Mouse (Mus musculus): Measurements from ENCODE around the gene Pld5. TPM values are rescaled to one million over a fixed set of nuclear protein-coding genes. Genes with fewer than 3 reads are reported as not detected.

The Pld5 gene
- polyA plus RNA-seq, 1 experiment from 2014 or later, result 1.1 TPM

DNA sequence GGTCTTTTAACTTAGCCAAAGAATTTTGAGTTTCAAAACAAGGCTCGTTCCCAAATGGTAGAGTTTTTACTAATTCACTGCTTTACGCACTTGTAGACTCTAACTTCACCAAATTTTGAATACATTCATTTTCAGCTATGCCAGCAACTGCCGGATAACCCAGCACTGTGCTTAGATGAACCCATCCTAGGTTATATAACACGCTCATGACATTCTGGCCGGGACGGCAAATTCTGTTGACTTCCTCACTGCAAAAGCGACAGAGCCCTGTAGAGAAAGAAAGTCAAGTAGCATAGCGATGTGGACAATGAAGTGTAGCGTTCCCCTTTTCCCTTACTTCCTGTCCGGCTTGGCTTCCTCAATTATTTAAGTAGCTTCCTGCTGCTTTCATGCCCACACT lies 51.3 kb downstream of the Pld5 start:
- Histone ChIP-seq H3K9ac (ENCODE audit: low read length) (no peak overlapping the region), H3K36me3 (ENCODE audit: control insufficient read depth, insufficient read depth, low read length) (no peaks in the 10 kb centered on the region), H3K4me3 (ENCODE audit: low read depth, low read length) (no peak overlapping the region), H3K27ac (ENCODE audit: low read depth, low read length) (no peak overlapping the region), H3K9me3 (ENCODE audit: control insufficient read depth, low read length) (no peaks in the 10 kb centered on the region), H3K4me1 (ENCODE audit: control insufficient read depth, insufficient read depth, low read length) (no peaks in the 10 kb centered on the region), H3K4me2 (ENCODE audit: low read depth) (no peak overlapping the region), H3K27me3 (ENCODE audit: control insufficient read depth, insufficient read depth, low read length) (no peaks in the 10 kb centered on the region)
- ATAC-seq (ENCODE audit: insufficient read depth, low FRiP score, low TSS enrichment) (no peak), DNase-seq (ENCODE audit: low spot score) (no peak)
- WGBS, result 86% methylated on average over 10 of the region's 10 CpGs

DNA sequence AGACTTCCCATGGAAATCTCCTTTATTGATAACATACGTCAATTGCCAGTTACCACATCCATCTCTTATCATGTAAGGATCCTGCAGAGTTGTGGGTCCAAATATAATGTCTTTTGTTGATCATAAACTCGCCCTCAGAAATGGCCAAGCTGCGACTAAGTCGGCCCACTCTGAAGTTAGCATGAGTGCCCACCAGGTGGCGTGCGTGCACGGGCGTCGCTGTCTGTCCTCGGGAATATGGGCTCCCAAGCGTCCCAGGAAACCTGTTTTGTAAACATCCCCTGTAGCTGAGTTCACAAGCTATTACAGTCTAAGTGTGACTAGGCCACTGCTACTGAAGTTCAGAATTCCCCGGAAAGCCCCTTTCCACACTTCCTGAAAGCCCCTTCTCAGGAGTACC lies 51.9 kb downstream of the Pld5 start:
- peak; percentile 69 for ATAC-seq (ENCODE audit: insufficient read depth, low FRiP score, low TSS enrichment)

GRCm38 (mm10) chr1:176218217-176218616 lies 56.9 kb downstream of the Pld5 start:
- DNase-seq (ENCODE audit: low spot score) (no peak), ATAC-seq (ENCODE audit: insufficient read depth, low FRiP score, low TSS enrichment) (no peak)
- Histone ChIP-seq H3K9ac (ENCODE audit: low read length) (no peak overlapping the region), H3K4me2 (ENCODE audit: low read depth) (no peak overlapping the region), H3K27me3 (ENCODE audit: control insufficient read depth, insufficient read depth, low read length) (no peaks in the 10 kb centered on the region), H3K27ac (ENCODE audit: low read depth, low read length) (no peak overlapping the region), H3K9me3 (ENCODE audit: control insufficient read depth, low read length) (no peaks in the 10 kb centered on the region), H3K4me3 (ENCODE audit: low read depth, low read length) (no peak overlapping the region), H3K4me1 (ENCODE audit: control insufficient read depth, insufficient read depth, low read length) (no peaks in the 10 kb centered on the region), H3K36me3 (ENCODE audit: control insufficient read depth, insufficient read depth, low read length) (no peaks in the 10 kb centered on the region)
- 88% methylated on average over 5 of the region's 5 CpGs for WGBS

More for the DNA sequence above, 51.9 kb downstream of the Pld5 start:
- Histone ChIP-seq H3K4me3 (ENCODE audit: low read depth, low read length) (no peak overlapping the region), H3K9me3 (ENCODE audit: control insufficient read depth, low read length) (no peaks in the 10 kb centered on the region), H3K4me2 (ENCODE audit: low read depth) (no peak overlapping the region), H3K4me1 (ENCODE audit: control insufficient read depth, insufficient read depth, low read length) (no peaks in the 10 kb centered on the region), H3K36me3 (ENCODE audit: control insufficient read depth, insufficient read depth, low read length) (no peaks in the 10 kb centered on the region), H3K9ac (ENCODE audit: low read length) (no peak overlapping the region), H3K27ac (ENCODE audit: low read depth, low read length) (no peak overlapping the region), H3K27me3 (ENCODE audit: control insufficient read depth, insufficient read depth, low read length) (no peaks in the 10 kb centered on the region)
- 8% methylated on average over 12 of the region's 12 CpGs for WGBS
- peak; percentile 77 for DNase-seq (ENCODE audit: low spot score)

DNA sequence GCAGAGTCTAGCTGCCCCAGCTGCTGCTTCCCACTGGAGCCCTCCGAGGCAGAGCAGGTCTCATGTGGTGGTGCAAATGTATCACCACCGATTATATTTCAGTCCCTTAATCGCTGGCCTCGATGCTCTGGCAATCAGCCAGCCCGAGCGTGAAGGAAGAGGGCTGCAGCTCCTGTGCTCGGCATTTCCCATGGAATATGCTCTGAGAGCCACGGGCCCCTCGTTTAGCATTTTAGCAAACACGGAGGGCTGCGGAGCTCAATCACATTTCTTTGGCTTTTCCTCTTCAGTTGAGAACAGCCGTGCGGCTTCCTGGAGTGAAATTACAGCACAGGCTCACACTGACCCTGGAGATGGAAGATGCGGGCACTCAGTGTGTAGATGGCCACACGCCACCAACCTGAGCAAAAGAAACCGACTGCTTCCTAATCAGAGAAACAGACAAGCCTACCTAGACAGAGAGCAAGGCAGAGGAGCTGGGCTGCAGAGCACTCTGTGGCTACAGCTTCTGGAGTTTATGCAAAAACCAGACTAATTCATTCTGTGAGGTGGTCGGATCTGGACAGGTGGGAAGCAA lies 61.4 kb downstream of the Pld5 start:
- peak; percentile 57 for DNase-seq (ENCODE audit: low spot score)

GRCm38 (mm10) chr1:176212922-176213644 lies 62.0 kb downstream of the Pld5 start:
- H3K4me1 ChIP-seq (ENCODE audit: control insufficient read depth, insufficient read depth, low read length), result no peaks in the 10 kb centered on the region
- H3K27me3 ChIP-seq (ENCODE audit: control insufficient read depth, insufficient read depth, low read length), result no peaks in the 10 kb centered on the region
- 73% methylated on average over 9 of the region's 9 CpGs for WGBS
- no peaks in the 10 kb centered on the region for H3K9me3 ChIP-seq (ENCODE audit: control insufficient read depth, low read length)
- no peak overlapping the region for H3K4me3 ChIP-seq (ENCODE audit: low read depth, low read length)
- ATAC-seq (ENCODE audit: insufficient read depth, low FRiP score, low TSS enrichment), result no peak
- H3K36me3 ChIP-seq (ENCODE audit: control insufficient read depth, insufficient read depth, low read length), result no peaks in the 10 kb centered on the region
- H3K27ac ChIP-seq (ENCODE audit: low read depth, low read length), result no peak overlapping the region
- no peak overlapping the region for H3K4me2 ChIP-seq (ENCODE audit: low read depth)
- H3K9ac ChIP-seq (ENCODE audit: low read length), result no peak overlapping the region
- DNase-seq (ENCODE audit: low spot score), result no peak

More for the DNA sequence above, 61.4 kb downstream of the Pld5 start:
- Histone ChIP-seq H3K4me2 (ENCODE audit: low read depth) (no peak overlapping the region), H3K4me1 (ENCODE audit: control insufficient read depth, insufficient read depth, low read length) (no peaks in the 10 kb centered on the region), H3K36me3 (ENCODE audit: control insufficient read depth, insufficient read depth, low read length) (no peaks in the 10 kb centered on the region), H3K27ac (ENCODE audit: low read depth, low read length) (no peak overlapping the region), H3K4me3 (ENCODE audit: low read depth, low read length) (no peak overlapping the region), H3K27me3 (ENCODE audit: control insufficient read depth, insufficient read depth, low read length) (no peaks in the 10 kb centered on the region), H3K9me3 (ENCODE audit: control insufficient read depth, low read length) (no peaks in the 10 kb centered on the region), H3K9ac (ENCODE audit: low read length) (no peak overlapping the region)
- WGBS, result 57% methylated on average over 17 of the region's 17 CpGs
- ATAC-seq (ENCODE audit: insufficient read depth, low FRiP score, low TSS enrichment), result peak; percentile 67; the same call in 1 of the 2 replicates

DNA sequence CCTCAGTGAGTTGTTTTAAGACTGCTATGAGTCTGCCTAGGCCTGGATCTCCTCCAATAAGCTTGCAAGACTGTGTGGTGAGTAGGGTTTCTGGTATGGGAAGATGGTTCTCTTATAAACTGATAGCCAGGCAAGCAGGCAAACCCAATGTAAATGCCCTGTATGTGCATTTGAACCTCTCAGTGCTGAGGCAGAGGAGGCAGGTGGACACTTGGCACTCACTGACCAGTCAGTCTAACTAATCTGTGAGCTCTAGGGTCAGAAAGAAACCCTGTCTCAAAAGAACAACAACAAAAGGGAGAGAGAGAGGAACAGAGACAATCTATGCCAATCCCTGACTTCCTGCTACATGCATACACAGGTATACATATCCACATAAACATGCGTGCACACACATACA lies 64.3 kb downstream of the Pld5 start:
- DNase-seq (ENCODE audit: low spot score) (no peak), ATAC-seq (ENCODE audit: insufficient read depth, low FRiP score, low TSS enrichment) (no peak)
- WGBS, result 100% methylated on average over 1 of the region's 1 CpGs
- H3K4me3 ChIP-seq (ENCODE audit: low read depth, low read length), result no peak overlapping the region
- H3K9me3 ChIP-seq (ENCODE audit: control insufficient read depth, low read length), result no peaks in the 10 kb centered on the region
- no peaks in the 10 kb centered on the region for H3K36me3 ChIP-seq (ENCODE audit: control insufficient read depth, insufficient read depth, low read length)
- no peaks in the 10 kb centered on the region for H3K4me1 ChIP-seq (ENCODE audit: control insufficient read depth, insufficient read depth, low read length)
- no peak overlapping the region for H3K9ac ChIP-seq (ENCODE audit: low read length)
- H3K27me3 ChIP-seq (ENCODE audit: control insufficient read depth, insufficient read depth, low read length), result no peaks in the 10 kb centered on the region
- H3K27ac ChIP-seq (ENCODE audit: low read depth, low read length), result no peak overlapping the region
- H3K4me2 ChIP-seq (ENCODE audit: low read depth), result no peak overlapping the region

GRCm38 (mm10) chr1:176208014-176208413 lies 67.1 kb downstream of the Pld5 start:
- Histone ChIP-seq H3K27ac (ENCODE audit: low read depth, low read length) (no peak overlapping the region), H3K36me3 (ENCODE audit: control insufficient read depth, insufficient read depth, low read length) (no peaks in the 10 kb centered on the region), H3K9ac (ENCODE audit: low read length) (no peak overlapping the region), H3K27me3 (ENCODE audit: control insufficient read depth, insufficient read depth, low read length) (no peaks in the 10 kb centered on the region), H3K4me2 (ENCODE audit: low read depth) (no peak overlapping the region), H3K4me3 (ENCODE audit: low read depth, low read length) (no peak overlapping the region), H3K9me3 (ENCODE audit: control insufficient read depth, low read length) (no peaks in the 10 kb centered on the region), H3K4me1 (ENCODE audit: control insufficient read depth, insufficient read depth, low read length) (no peaks in the 10 kb centered on the region)
- 83% methylated on average over 2 of the region's 2 CpGs for WGBS
- ATAC-seq (ENCODE audit: insufficient read depth, low FRiP score, low TSS enrichment), result no peak
- DNase-seq (ENCODE audit: low spot score), result no peak

- no peaks in the 10 kb centered on the region for H3K27me3 ChIP-seq (ENCODE audit: control insufficient read depth, insufficient read depth, low read length)
- no peak overlapping the region for H3K9ac ChIP-seq (ENCODE audit: low read length)
- no peaks in the 10 kb centered on the region for H3K36me3 ChIP-seq (ENCODE audit: control insufficient read depth, insufficient read depth, low read length)
- no peak overlapping the region for H3K27ac ChIP-seq (ENCODE audit: low read depth, low read length)
- no peaks in the 10 kb centered on the region for H3K4me1 ChIP-seq (ENCODE audit: control insufficient read depth, insufficient read depth, low read length)
- H3K4me2 ChIP-seq (ENCODE audit: low read depth), result no peak overlapping the region
- no peak for DNase-seq (ENCODE audit: low spot score)
- H3K4me3 ChIP-seq (ENCODE audit: low read depth, low read length), result no peak overlapping the region
- ATAC-seq (ENCODE audit: insufficient read depth, low FRiP score, low TSS enrichment), result no peak
- no peaks in the 10 kb centered on the region for H3K9me3 ChIP-seq (ENCODE audit: control insufficient read depth, low read length)
- WGBS, result 88% methylated on average over 3 of the region's 3 CpGs
Measured at GRCm38 (mm10) chr1:176202360-176202759, 72.8 kb downstream of the Pld5 start.

Data from neural tube, embryonic 11.5 days (tissue).